Mouse (Mus musculus) granulocyte monocyte progenitor cell, adult 5-6 weeks (primary cell): Measurements from ENCODE around the gene Cnga2. TPM values are rescaled to one million over a fixed set of nuclear protein-coding genes. Genes with fewer than 3 reads are reported as not detected.

Experiments used
- ATAC-seq: replicated peaks from 2 replicates; pipeline ENCODE4 v1.8.0; 2016; ENCODE audit warnings: mild to moderate bottlenecking, moderate TSS enrichment, inconsistent platforms; ENCODE audit not compliant: poor library complexity, severe bottlenecking
- total RNA-seq, 2 experiments: library from RNA; stranded (forward) in 1 of 2; stranded (reverse) in 1 of 2; fragments of 200-712, 200-1000 nt in 1 of 2; fragments of >200 nt in 1 of 2; fragmentation: Nextera tagmentation in 1 of 2; gene quantifications; 2 replicates each; pipeline ENCODE4 v1.2.3; 2014 to 2017

The Cnga2 gene
- total RNA-seq, 2 experiments from 2014 or later = not detected

DNA sequence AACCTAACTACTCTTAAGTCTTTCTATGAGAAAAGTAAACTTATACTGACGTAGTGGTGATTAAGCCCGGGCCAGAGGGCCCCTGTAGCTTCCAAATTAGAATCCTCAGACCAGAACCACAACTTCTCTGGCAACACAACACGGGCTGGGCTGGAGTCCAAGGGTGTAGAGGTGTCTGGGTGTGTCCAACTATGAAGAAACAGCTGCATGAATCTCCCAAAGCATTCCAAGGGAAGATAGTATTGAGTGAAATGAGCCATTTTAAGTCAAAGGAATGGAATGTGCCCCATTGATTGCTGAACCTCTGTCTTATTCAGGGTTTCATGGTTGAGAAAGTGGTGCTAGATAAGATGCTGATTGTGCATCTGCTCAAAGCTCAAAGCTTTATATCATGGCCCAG lies 52.4 kb downstream of the Cnga2 start:
- ATAC-seq = no peak

DNA sequence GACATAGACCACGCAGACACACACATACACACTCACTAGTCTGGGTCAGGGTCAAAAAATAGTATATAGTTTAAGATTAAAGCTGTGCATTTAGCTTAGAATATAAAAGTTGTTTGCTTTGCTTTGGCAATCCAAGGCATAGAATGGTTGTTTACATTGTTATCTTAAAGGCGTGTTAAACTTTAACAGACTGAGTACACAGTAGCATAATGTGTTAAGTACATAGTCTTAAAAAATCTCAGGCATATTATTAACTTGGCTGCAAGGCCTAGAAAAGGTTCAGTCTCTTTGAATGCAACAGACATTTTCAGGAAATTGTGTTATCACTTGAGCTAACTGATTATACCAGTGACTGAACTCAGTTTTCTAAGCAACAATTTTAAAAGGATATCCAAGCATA lies 56.3 kb downstream of the Cnga2 start:
- no peak for ATAC-seq

Other genes with a start within 250 kb of the Cnga2 start
- gene Vma21, start 175.9 kb upstream of the Cnga2 start, total RNA-seq (2014; fragmentation: Nextera tagmentation) = 17.5 and 22.4 TPM in 2 replicates
- 12.4 and 14.8 TPM in 2 replicates for gene Vma21, start 175.9 kb upstream of the Cnga2 start, total RNA-seq (2017)
- 0.88 TPM in 1 of 2 replicates, not detected in the other for gene Gm1141, start 70.8 kb upstream of the Cnga2 start, total RNA-seq (2014; fragmentation: Nextera tagmentation)
- gene Gm1141, start 70.8 kb upstream of the Cnga2 start, total RNA-seq (2017) = not detected in 2 replicates
- gene Prrg3, start 29.2 kb upstream of the Cnga2 start, total RNA-seq (2014; fragmentation: Nextera tagmentation) = not detected in 2 replicates
- gene Prrg3, start 29.2 kb upstream of the Cnga2 start, total RNA-seq (2017) = not detected in 2 replicates
- gene Fate1, start 18.9 kb upstream of the Cnga2 start, total RNA-seq (2014; fragmentation: Nextera tagmentation) = not detected in 2 replicates
- gene Fate1, start 18.9 kb upstream of the Cnga2 start, total RNA-seq (2017) = not detected in 2 replicates
- gene Magea4, start 230.2 kb downstream of the Cnga2 start, total RNA-seq (2014; fragmentation: Nextera tagmentation) = not detected in 2 replicates
- gene Magea4, start 230.2 kb downstream of the Cnga2 start, total RNA-seq (2017) = not detected in 2 replicates